Mouse (Mus musculus): ENCODE results near the gene Pde4b. TPM values are rescaled to one million over a fixed set of nuclear protein-coding genes. Genes with fewer than 3 reads are reported as not detected.

Pde4b gene
- polyA plus RNA-seq, 1 experiment from 2014 or later, result 9.6 TPM

DNA sequence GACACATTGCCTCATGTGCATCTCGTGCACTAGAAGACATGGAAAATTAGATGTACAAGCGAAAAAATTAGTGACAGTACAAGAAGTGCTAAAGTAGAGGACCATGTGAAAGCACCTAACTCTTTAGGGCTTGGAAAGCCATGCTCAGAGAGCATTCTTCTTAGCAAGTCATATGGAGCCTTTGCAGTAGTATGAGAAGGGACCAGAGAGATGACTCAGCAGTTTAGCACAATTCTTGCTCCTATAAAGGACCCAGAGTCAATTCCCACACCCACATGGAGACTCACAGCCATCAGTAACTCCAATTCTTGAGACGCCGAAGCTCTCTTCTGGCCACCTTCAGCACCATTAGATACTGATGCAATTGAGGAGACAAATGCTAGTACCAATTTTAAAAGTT is 525.3 kb downstream of the Pde4b start:
- H3K27ac ChIP-seq, result no peak overlapping the region
- no peak overlapping the region for H3K9ac ChIP-seq
- 90% methylated on average over 4 of the region's 4 CpGs for WGBS
- H3K4me1 ChIP-seq, result no peaks in the 10 kb centered on the region
- ATAC-seq (ENCODE audit: insufficient number of reproducible peaks, insufficient read depth, low FRiP score, low TSS enrichment, low read depth), result no peak
- H3K4me3 ChIP-seq, result no peak overlapping the region
- no peaks in the 10 kb centered on the region for H3K9me3 ChIP-seq
- no peaks in the 10 kb centered on the region for H3K36me3 ChIP-seq
- no peaks in the 10 kb centered on the region for H3K27me3 ChIP-seq
- no peak overlapping the region for H3K4me2 ChIP-seq

DNA sequence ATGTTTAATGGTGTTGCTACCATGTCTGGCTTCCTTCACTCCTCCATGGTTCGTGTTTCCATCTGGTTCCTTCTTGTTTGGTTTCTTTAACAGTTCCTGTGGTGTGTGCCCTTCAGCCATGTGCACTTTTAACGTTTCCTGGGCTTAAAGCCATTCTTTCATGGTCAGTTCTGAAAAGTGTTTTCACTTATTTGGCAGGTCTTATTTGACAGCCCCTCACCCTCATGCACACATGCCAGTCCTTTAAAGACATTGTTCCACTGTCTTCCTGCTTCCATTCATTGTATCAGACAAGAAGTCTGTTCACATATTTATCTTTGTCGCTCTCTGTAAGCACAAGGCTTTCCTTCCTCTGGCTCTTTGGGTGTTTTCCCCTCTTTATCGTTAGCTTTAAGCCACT is 530.4 kb downstream of the Pde4b start:
- Histone ChIP-seq H3K4me3 (no peak overlapping the region), H3K36me3 (no peaks in the 10 kb centered on the region), H3K27ac (no peak overlapping the region), H3K4me2 (no peak overlapping the region), H3K4me1 (no peaks in the 10 kb centered on the region), H3K9ac (no peak overlapping the region), H3K27me3 (0 out of 2 replicates have a peak, but pooled peaks cover 2% of the 10 kb centered on the region), H3K9me3 (no peaks in the 10 kb centered on the region)
- WGBS, result 47% methylated on average over 4 of the region's 4 CpGs
- ATAC-seq (ENCODE audit: insufficient number of reproducible peaks, insufficient read depth, low FRiP score, low TSS enrichment, low read depth), result no peak

DNA sequence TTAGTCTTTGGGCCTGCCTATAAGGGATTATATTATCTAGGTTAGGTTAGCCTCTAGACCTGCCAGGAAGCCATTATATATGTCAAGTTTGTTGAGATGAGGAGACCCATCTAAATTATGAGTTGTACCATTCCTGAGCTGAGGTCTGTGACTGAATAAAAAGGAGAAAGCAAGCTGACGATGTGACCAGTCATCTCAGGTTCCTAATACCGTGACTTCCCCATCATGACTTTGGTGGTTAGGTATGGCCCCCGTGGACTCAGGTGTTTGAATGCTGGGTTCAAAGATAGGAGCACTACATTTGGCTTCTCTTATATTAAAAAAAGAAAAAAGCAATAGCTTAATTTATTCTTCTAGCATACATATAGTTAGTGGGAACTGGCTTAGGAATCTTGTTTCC is 531.3 kb downstream of the Pde4b start:
- WGBS, result 84% methylated on average over 3 of the region's 3 CpGs
- H3K9me3 ChIP-seq, result no peaks in the 10 kb centered on the region
- no peaks in the 10 kb centered on the region for H3K36me3 ChIP-seq
- H3K27me3 ChIP-seq, result 0 out of 2 replicates have a peak, but pooled peaks cover 2% of the 10 kb centered on the region
- no peak overlapping the region for H3K9ac ChIP-seq
- H3K4me3 ChIP-seq, result no peak overlapping the region
- no peak for ATAC-seq (ENCODE audit: insufficient number of reproducible peaks, insufficient read depth, low FRiP score, low TSS enrichment, low read depth)
- no peak overlapping the region for H3K4me2 ChIP-seq
- no peaks in the 10 kb centered on the region for H3K4me1 ChIP-seq
- H3K27ac ChIP-seq, result no peak overlapping the region

DNA sequence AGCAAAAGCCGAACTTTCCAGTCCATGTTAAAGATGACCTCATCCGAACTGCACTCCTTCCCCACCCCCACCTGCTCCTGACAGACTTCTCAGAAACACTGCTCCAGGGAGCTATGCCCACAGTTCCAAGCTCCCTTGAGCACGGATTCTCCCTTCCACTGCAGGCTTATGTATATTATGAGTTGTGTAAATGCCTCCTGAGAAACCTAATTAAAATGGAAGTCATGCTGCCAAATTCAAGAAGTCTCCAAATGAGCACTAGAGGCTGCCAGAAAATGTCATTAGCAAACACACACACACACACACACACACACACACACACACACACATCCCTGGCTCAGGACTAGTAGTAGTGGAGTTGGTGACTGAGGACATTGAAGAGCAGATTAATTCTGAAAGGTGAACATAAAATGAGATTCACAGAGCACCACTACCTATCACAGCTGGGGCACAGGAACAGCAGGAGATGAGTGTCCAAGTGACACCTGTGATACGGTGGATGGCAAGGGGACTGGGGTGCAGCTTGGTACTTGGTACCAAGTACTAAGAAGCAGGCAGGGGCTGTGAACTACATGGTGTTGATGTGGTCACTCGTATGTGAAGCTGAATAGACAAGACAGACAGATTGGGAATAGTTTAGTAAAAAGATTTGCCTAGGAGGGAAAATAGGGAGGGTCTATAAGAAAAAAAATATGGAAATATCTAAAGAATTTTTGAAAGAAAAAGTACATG is 533.0 kb downstream of the Pde4b start:
- Histone ChIP-seq H3K27me3 (peaks cover 2% of the 10 kb centered on the region; the same call in 1 of the 2 replicates), H3K9me3 (no peaks in the 10 kb centered on the region), H3K36me3 (no peaks in the 10 kb centered on the region), H3K4me2 (no peak overlapping the region), H3K9ac (no peak overlapping the region), H3K27ac (no peak overlapping the region), H3K4me1 (no peaks in the 10 kb centered on the region), H3K4me3 (no peak overlapping the region)
- no peak for ATAC-seq (ENCODE audit: insufficient number of reproducible peaks, insufficient read depth, low FRiP score, low TSS enrichment, low read depth)
- 70% methylated on average over 4 of the region's 5 CpGs for WGBS

DNA sequence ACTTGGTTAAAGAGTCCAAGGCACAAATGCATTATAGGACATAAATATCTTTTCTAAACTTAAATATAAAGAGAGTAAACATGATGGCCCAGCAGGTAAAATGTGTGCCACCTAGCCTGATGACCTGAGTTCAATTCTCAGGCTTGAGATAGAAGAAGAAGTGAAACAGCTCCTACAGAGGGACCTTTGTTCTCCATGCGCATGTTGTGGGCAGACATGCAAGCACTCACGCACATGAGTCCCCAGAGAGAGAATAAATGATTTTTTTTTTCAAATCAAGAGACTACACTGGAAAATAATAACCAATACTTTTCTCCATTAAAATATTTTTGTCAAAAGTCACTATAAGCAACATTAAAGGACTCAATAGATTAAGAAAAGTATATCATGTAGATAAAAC is 533.8 kb downstream of the Pde4b start:
- Histone ChIP-seq H3K27me3 (peaks cover 2% of the 10 kb centered on the region; the same call in 1 of the 2 replicates), H3K4me3 (no peak overlapping the region), H3K36me3 (no peaks in the 10 kb centered on the region), H3K4me2 (no peak overlapping the region), H3K4me1 (no peaks in the 10 kb centered on the region), H3K9me3 (no peaks in the 10 kb centered on the region), H3K27ac (no peak overlapping the region), H3K9ac (no peak overlapping the region)
- WGBS, result 71% methylated on average over 2 of the region's 2 CpGs
- ATAC-seq (ENCODE audit: insufficient number of reproducible peaks, insufficient read depth, low FRiP score, low TSS enrichment, low read depth), result no peak

DNA sequence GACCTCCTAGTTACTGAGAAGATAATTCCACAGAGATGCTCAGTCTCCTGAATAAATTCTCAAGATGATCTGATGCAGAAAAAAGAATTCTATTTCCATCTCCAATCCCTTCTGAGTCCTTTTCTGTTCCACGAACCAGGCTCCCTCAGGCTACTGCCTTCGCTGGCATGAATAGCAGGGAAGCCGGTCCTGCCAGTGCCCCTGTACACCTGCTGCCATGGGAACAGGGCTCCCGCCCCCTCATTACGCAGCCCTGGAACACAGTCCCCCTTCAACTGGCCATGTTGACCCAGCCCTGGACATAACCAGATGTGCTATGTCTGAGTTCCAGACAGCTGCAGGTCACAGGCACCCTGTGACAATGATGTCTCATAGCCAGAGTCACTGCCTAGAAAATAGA is 535.6 kb downstream of the Pde4b start:
- no peak overlapping the region for H3K27ac ChIP-seq
- no peak overlapping the region for H3K9ac ChIP-seq
- 54% methylated on average over 5 of the region's 5 CpGs for WGBS
- H3K9me3 ChIP-seq, result no peaks in the 10 kb centered on the region
- peaks cover 2% of the 10 kb centered on the region; the same call in 1 of the 2 replicates for H3K27me3 ChIP-seq
- H3K4me3 ChIP-seq, result no peak overlapping the region
- H3K4me2 ChIP-seq, result no peak overlapping the region
- H3K36me3 ChIP-seq, result no peaks in the 10 kb centered on the region
- H3K4me1 ChIP-seq, result no peaks in the 10 kb centered on the region
- 0 out of 2 replicates have a peak, but pooled peaks have one; percentile 48 for ATAC-seq (ENCODE audit: insufficient number of reproducible peaks, insufficient read depth, low FRiP score, low TSS enrichment, low read depth)

DNA sequence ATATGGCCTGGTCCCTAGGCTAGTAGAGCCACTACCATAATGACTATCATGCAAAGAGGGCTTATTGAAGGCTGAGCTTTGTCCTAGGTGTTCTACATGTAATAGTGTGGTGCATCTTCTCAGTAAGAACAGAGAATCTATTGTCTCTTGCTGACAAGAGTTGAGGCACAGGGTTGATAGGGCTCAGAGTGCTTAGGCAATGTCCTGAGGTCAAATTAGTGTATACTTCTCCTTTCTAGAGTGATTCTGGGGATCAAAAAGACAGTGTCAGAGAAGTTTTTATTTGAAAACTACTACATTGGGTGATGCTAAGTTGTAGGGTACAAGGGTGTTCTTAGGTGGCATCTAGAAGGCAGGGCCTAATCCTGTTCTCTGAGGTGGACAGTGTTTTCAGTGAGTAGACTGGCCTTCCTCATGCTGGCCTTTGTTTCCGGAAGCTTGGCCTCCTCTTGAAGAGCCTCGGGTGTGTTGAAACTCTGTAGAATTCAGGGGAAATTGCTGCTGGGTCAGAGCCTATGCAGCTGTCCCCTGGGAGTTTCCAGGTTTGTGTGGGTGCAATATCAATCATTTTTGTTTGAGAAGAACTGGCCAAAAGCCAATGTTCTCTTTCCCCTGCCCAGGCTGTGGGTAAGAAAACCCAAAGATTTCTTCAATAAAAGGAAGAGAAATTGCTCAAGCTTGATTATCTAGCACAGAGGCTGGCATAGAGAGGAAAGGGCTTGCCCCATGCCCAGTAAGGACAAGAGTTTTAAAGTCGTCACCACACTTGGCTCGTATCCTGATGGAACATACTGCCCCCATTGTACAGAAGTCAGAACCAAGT is 536.7 kb downstream of the Pde4b start:
- 85% methylated on average over 4 of the region's 4 CpGs for WGBS
- ATAC-seq (ENCODE audit: insufficient number of reproducible peaks, insufficient read depth, low FRiP score, low TSS enrichment, low read depth), result no peak
- Histone ChIP-seq H3K36me3 (no peaks in the 10 kb centered on the region), H3K4me1 (no peaks in the 10 kb centered on the region), H3K9me3 (no peaks in the 10 kb centered on the region), H3K9ac (no peak overlapping the region), H3K27me3 (peaks cover 2% of the 10 kb centered on the region; the same call in 1 of the 2 replicates), H3K4me2 (no peak overlapping the region), H3K27ac (no peak overlapping the region), H3K4me3 (no peak overlapping the region)

DNA sequence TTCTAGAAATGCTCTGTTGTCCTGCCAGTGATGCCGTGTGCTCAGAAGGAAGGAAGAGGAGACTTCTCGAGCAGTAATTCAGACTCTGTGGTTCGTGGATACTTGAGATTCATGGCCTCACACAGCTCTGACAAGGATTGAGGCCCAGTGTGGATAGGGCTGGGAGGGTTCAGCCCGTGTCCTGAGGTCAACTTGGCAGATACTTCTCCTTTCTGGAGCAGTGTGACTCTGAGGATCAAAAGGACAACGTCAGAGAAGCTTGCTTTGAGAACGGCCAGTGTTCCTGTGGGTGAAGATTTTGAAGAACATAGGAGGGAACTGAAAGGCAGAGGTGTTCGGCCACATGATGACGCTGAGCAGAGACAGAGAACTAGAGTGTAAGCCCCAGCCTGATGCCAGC is 537.6 kb downstream of the Pde4b start:
- no peak overlapping the region for H3K4me3 ChIP-seq

DNA sequence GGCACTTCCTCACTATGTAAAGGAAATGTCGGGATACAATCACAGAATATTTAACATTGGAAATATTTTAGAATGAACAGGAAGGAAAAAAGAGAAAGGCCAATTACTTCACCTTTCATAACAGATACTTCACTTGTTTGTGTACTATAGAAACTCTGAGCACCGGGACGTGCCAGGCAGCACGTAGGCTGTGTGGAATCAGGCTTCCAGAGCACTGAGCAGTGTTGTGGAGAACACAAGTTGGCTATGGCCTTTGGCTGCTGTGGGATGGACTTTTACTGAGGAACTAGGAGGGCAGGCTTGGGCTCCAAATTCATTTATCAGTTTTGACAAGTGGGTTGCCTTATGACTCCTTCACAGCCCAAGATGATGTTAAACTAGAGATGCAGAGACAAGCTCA is 540.5 kb downstream of the Pde4b start:
- Histone ChIP-seq H3K36me3 (no peaks in the 10 kb centered on the region), H3K9me3 (no peaks in the 10 kb centered on the region), H3K4me1 (0 out of 2 replicates have a peak, but pooled peaks cover 3% of the 10 kb centered on the region), H3K27me3 (no peaks in the 10 kb centered on the region; the same call in 1 of the 2 replicates), H3K27ac (no peak overlapping the region), H3K4me2 (no peak overlapping the region), H3K9ac (no peak overlapping the region), H3K4me3 (no peak overlapping the region)
- ATAC-seq (ENCODE audit: insufficient number of reproducible peaks, insufficient read depth, low FRiP score, low TSS enrichment, low read depth), result no peak
- 87% methylated on average over 4 of the region's 4 CpGs for WGBS

More for the DNA sequence above, 537.6 kb downstream of the Pde4b start:
- ATAC-seq (ENCODE audit: insufficient number of reproducible peaks, insufficient read depth, low FRiP score, low TSS enrichment, low read depth), result no peak
- Histone ChIP-seq H3K27ac (no peak overlapping the region), H3K27me3 (peaks cover 2% of the 10 kb centered on the region; the same call in 1 of the 2 replicates), H3K36me3 (no peaks in the 10 kb centered on the region), H3K9me3 (no peaks in the 10 kb centered on the region), H3K4me2 (no peak overlapping the region), H3K4me1 (no peaks in the 10 kb centered on the region), H3K9ac (no peak overlapping the region)
- 80% methylated on average over 8 of the region's 8 CpGs for WGBS

DNA sequence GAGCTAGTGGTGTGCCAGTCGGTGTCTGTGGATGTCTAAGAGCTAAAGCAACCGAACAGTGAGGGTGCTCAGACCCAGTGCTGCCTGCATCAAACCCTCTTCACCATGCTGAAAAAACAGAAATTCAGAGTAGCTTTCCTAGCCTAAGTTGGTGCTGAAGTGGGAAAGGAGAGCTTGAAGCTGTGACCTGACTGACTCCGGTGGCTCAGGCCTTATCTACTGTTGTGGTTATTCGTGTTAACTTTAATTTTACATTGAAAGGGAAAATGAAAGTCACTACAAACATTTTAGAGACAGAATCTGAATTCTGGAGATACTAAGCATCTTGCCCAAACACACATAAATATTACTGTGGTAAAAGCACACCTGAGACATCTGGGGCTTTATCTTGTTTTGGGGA is 542.3 kb downstream of the Pde4b start:
- 79% methylated on average over 4 of the region's 4 CpGs for WGBS
- Histone ChIP-seq H3K9me3 (no peaks in the 10 kb centered on the region), H3K4me2 (no peak overlapping the region), H3K27me3 (no peaks in the 10 kb centered on the region; the same call in 1 of the 2 replicates), H3K4me3 (no peak overlapping the region), H3K4me1 (0 out of 2 replicates have a peak, but pooled peaks cover 3% of the 10 kb centered on the region), H3K9ac (no peak overlapping the region), H3K27ac (no peak overlapping the region), H3K36me3 (no peaks in the 10 kb centered on the region)
- no peak for ATAC-seq (ENCODE audit: insufficient number of reproducible peaks, insufficient read depth, low FRiP score, low TSS enrichment, low read depth)

DNA sequence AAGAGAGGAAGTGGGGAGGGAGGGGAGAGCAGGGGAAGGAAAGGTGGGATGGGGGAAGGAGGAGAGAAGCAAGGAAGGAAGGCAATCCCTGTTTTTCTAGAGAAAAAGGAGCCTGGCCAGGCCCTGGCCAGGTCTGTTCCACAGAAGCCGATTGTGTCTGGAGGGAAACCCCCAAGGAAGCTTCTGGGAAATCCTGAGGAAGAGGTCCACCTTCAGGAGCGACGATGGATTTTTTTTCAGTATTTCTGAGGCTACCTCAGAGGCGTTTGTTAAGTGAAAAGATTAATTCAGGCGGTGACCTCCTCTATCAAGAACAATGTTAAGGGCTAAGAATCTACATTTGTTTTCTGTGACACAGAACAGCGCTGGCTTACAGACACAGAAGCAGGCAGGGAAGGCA is 542.9 kb downstream of the Pde4b start:
- H3K9me3 ChIP-seq, result no peaks in the 10 kb centered on the region
- no peak for ATAC-seq (ENCODE audit: insufficient number of reproducible peaks, insufficient read depth, low FRiP score, low TSS enrichment, low read depth)
- no peak overlapping the region for H3K27ac ChIP-seq
- 56% methylated on average over 6 of the region's 6 CpGs for WGBS
- peaks cover 5% of the 10 kb centered on the region; the same call in 1 of the 2 replicates for H3K4me1 ChIP-seq
- H3K4me3 ChIP-seq, result no peak overlapping the region
- no peaks in the 10 kb centered on the region for H3K36me3 ChIP-seq
- no peaks in the 10 kb centered on the region for H3K27me3 ChIP-seq
- H3K4me2 ChIP-seq, result no peak overlapping the region
- H3K9ac ChIP-seq, result no peak overlapping the region

Measured in embryonic facial prominence, embryonic 13.5 days (tissue).